Mouse (Mus musculus): ENCODE data around the gene Clic4.

DNA sequence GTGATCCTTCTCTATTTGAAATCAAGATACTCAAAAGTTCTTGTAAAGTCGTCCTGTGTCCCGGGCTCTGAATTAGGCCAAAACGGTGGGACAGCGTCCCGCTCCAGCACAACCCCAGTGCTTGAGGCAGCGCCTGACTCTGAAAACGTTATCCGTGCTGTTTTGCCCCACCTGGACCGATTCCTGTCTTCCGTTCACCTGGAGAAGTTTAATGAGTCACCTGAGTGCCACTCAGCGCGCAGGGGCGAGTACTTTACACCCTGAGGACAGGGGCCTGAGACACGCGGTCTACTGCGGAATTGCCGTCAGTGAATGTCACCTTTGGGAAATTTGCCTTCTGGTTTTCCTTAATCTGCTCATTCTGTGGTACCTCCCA is 681 bp upstream of the Clic4 start:
- no peak for TF ChIP-seq POLR2A (IDR thresholded peaks at IDR 0.05; ENCODE audit: control insufficient read depth, extremely low read depth, insufficient read depth, low read length, poor library complexity)
- TF ChIP-seq CTCF (IDR thresholded peaks at IDR 0.05; ENCODE audit: borderline replicate concordance, control insufficient read depth, extremely low read depth, insufficient read depth, low read length, poor library complexity) = no peak

Data from thymus, adult 2 months (tissue).